Mouse (Mus musculus) MEL (cell line): ENCODE measurements at regions not wholly inside any gene's neighbourhood (a gene's known extent, or its start where the extent isn't known, plus 50 kb on each side); places are given as distances from the start of the nearest gene placed in this dataset.

Experiments
- DNase-seq: peaks from one replicate; pipeline ENCODE4 v3.0.0; 2011; ENCODE audit warnings: low read depth, low spot score
- H3K27ac ChIP-seq: 2 replicates; pipeline ENCODE4 v1.5.1; 2012; ENCODE audit warnings: low read depth, mild to moderate bottlenecking, control low read depth, low read length, moderate library complexity; ENCODE audit not compliant: control insufficient read depth
- H3K27me3 ChIP-seq, 2 experiments: fragments of 150-350 bp in 1 of 2; sonication (generic) in 1 of 2; 2 replicates each; pipeline ENCODE4 v1.6.1; 2012; ENCODE audit warnings: low read length in 2 of 2, mild to moderate bottlenecking in 2 of 2, improper control_type of control experiment in 1 of 2, moderate library complexity in 1 of 2; ENCODE audit not compliant: insufficient read depth in 2 of 2, control insufficient read depth in 1 of 2
- H3K36me3 ChIP-seq, 2 experiments: 2 replicates each; pipeline ENCODE4 v1.6.1; 2012 to 2014; ENCODE audit warnings: low read length in 2 of 2, improper control_type of control experiment in 1 of 2, inconsistent platforms in 1 of 2, mild to moderate bottlenecking in 1 of 2; ENCODE audit not compliant: insufficient read depth in 2 of 2, control insufficient read depth in 1 of 2
- H3K4me1 ChIP-seq, 2 experiments: fragments of 150-350 bp in 1 of 2; sonication (generic) in 1 of 2; 2 replicates each; pipeline ENCODE4 v1.6.1; 2012; ENCODE audit warnings: low read length in 2 of 2, improper control_type of control experiment in 1 of 2, mild to moderate bottlenecking in 1 of 2; ENCODE audit not compliant: insufficient read depth in 2 of 2, control insufficient read depth in 1 of 2
- H3K4me3 ChIP-seq, 2 experiments: fragments of 150-350 bp in 1 of 2; sonication (generic) in 1 of 2; 2 replicates each; pipeline ENCODE4 v1.5.1; 2012; ENCODE audit warnings: low read depth in 2 of 2, low read length in 2 of 2, mild to moderate bottlenecking in 2 of 2, moderate library complexity in 2 of 2, control low read depth in 1 of 2, improper control_type of control experiment in 1 of 2; ENCODE audit not compliant: control insufficient read depth in 1 of 2, insufficient read depth in 1 of 2
- H3K79me2 ChIP-seq: 2 replicates; pipeline ENCODE4 v1.6.1; 2012; ENCODE audit warnings: mild to moderate bottlenecking, low read length, moderate library complexity; ENCODE audit not compliant: control insufficient read depth, poor library complexity, insufficient read depth
- H3K9ac ChIP-seq: 2 replicates; pipeline ENCODE4 v1.6.1; 2012; ENCODE audit warnings: low read depth, mild to moderate bottlenecking, control low read depth, low read length, moderate library complexity; ENCODE audit not compliant: control insufficient read depth, poor library complexity, severe bottlenecking
- H3K9me3 ChIP-seq: fragments of 150-350 bp; sonication (generic); replicated peaks from 2 replicates; pipeline ENCODE4 v1.6.1; 2012; ENCODE audit warnings: mild to moderate bottlenecking, low read length, improper control_type of control experiment, moderate library complexity; ENCODE audit not compliant: insufficient read depth
- BHLHE40 ChIP-seq: IDR thresholded peaks from 2 replicates; pipeline ENCODE4 v1.6.1; 2012; ENCODE audit warnings: low read depth, mild to moderate bottlenecking, inconsistent platforms, low read length, improper control_type of control experiment, borderline replicate concordance
- CHD1 ChIP-seq: IDR thresholded peaks from 2 replicates; pipeline ENCODE4 v1.6.1; 2012; ENCODE audit warnings: low read depth, mild to moderate bottlenecking, inconsistent platforms, low read length, improper control_type of control experiment
- CHD2 ChIP-seq: IDR thresholded peaks from 2 replicates; pipeline ENCODE4 v1.6.1; 2011; ENCODE audit warnings: low read length, improper control_type of control experiment
- CTCF ChIP-seq, 3 experiments: IDR thresholded peaks in 2 of 3; conservative IDR thresholded peaks in 1 of 3; 2 replicates each; pipeline ENCODE4 v1.5.1; 2011 to 2012; ENCODE audit warnings: low read length in 3 of 3, low read depth in 2 of 3, mild to moderate bottlenecking in 2 of 3, improper control_type of control experiment in 1 of 3, inconsistent platforms in 1 of 3, mixed read lengths in 1 of 3, moderate library complexity in 1 of 3; ENCODE audit not compliant: control insufficient read depth in 1 of 3, insufficient read depth in 1 of 3, poor library complexity in 1 of 3, severe bottlenecking in 1 of 3
- GABPA ChIP-seq: IDR thresholded peaks from 2 replicates; pipeline ENCODE4 v1.6.1; 2012; ENCODE audit warnings: low read depth, mild to moderate bottlenecking, inconsistent platforms, low read length, improper control_type of control experiment, moderate library complexity
- GATA1 ChIP-seq: IDR thresholded peaks from 2 replicates; pipeline ENCODE4 v1.6.1; 2011; ENCODE audit warnings: low read depth, low read length, improper control_type of control experiment
- HCFC1 ChIP-seq: IDR thresholded peaks from 2 replicates; pipeline ENCODE4 v1.6.1; 2012; ENCODE audit warnings: low read depth, mild to moderate bottlenecking, inconsistent platforms, low read length, improper control_type of control experiment, moderate library complexity
- JUND ChIP-seq: IDR thresholded peaks from 2 replicates; pipeline ENCODE4 v1.6.1; 2011; ENCODE audit warnings: low read depth, mild to moderate bottlenecking, improper control_type of control experiment, low read length
- MXI1 ChIP-seq: IDR thresholded peaks from 2 replicates; pipeline ENCODE4 v1.6.1; 2011; ENCODE audit warnings: mild to moderate bottlenecking, low read depth, low read length, improper control_type of control experiment
- NRF1 ChIP-seq: IDR thresholded peaks from 2 replicates; pipeline ENCODE4 v1.6.1; 2014; ENCODE audit warnings: low read depth, mild to moderate bottlenecking, inconsistent platforms, low read length, improper control_type of control experiment, moderate library complexity; ENCODE audit not compliant: poor library complexity, insufficient read depth, severe bottlenecking
- POLR2A ChIP-seq, 2 experiments: IDR thresholded peaks; 2 replicates each; pipeline ENCODE4 v1.6.1; 2011 to 2012; ENCODE audit warnings: low read length in 2 of 2, mild to moderate bottlenecking in 2 of 2, control low read depth in 1 of 2, improper control_type of control experiment in 1 of 2, low read depth in 1 of 2, moderate library complexity in 1 of 2; ENCODE audit not compliant: control insufficient read depth in 1 of 2, insufficient read depth in 1 of 2, poor library complexity in 1 of 2
- SIN3A ChIP-seq: IDR thresholded peaks from 2 replicates; pipeline ENCODE4 v1.6.1; 2012; ENCODE audit warnings: low read length, improper control_type of control experiment, inconsistent platforms
- SMC3 ChIP-seq: IDR thresholded peaks from 2 replicates; pipeline ENCODE4 v1.6.1; 2011; ENCODE audit warnings: low read depth, low read length, improper control_type of control experiment
- TAL1 ChIP-seq: IDR thresholded peaks from 2 replicates; pipeline ENCODE4 v1.6.1; 2012; ENCODE audit warnings: mild to moderate bottlenecking, inconsistent platforms, low read length, moderate library complexity, mixed read lengths
- USF1 ChIP-seq: IDR thresholded peaks from 2 replicates; pipeline ENCODE4 v1.6.1; 2014; ENCODE audit warnings: low read depth, mild to moderate bottlenecking, inconsistent platforms, low read length, improper control_type of control experiment, moderate library complexity
- USF2 ChIP-seq, 2 experiments: IDR thresholded peaks; 2 replicates each; pipeline ENCODE4 v1.6.1; 2011 to 2012; ENCODE audit warnings: improper control_type of control experiment in 2 of 2, low read length in 2 of 2, borderline replicate concordance in 1 of 2, inconsistent platforms in 1 of 2, low read depth in 1 of 2, mild to moderate bottlenecking in 1 of 2; ENCODE audit not compliant: insufficient read depth in 1 of 2
- ZMIZ1 ChIP-seq: IDR thresholded peaks from 2 replicates; pipeline ENCODE4 v1.6.1; 2012; ENCODE audit warnings: low read depth, mild to moderate bottlenecking, inconsistent platforms, low read length, improper control_type of control experiment, moderate library complexity

- H3K27me3 ChIP-seq, result no peaks in the 10 kb centered on the region
- no peak overlapping the region for H3K9ac ChIP-seq
- TF ChIP-seq POLR2A (IDR thresholded peaks at IDR 0.05; ENCODE audit: control insufficient read depth in 1 of 2, insufficient read depth in 1 of 2, low read depth in 1 of 2, low read length in 2 of 2, poor library complexity in 1 of 2), result no peak
- no peak for TF ChIP-seq MXI1
- TF ChIP-seq GABPA, result no peak
- TF ChIP-seq SMC3, result no peak
- TF ChIP-seq SIN3A, result no peak
- TF ChIP-seq HCFC1, result no peak
- TF ChIP-seq USF1, result no peak
- no peak for TF ChIP-seq GATA1
- no peak for TF ChIP-seq BHLHE40
- no peak for TF ChIP-seq NRF1
- no peak for TF ChIP-seq CHD1
- no peak for TF ChIP-seq ZMIZ1
- TF ChIP-seq USF2 (IDR thresholded peaks at IDR 0.05; ENCODE audit: borderline replicate concordance in 1 of 2, insufficient read depth in 1 of 2, low read depth in 1 of 2, low read length in 2 of 2), result no peak
- no peak for TF ChIP-seq TAL1
- TF ChIP-seq, all 39 proteins: peak for 0
- Histone ChIP-seq H3K79me2 (no peaks in the 10 kb centered on the region), H3K4me3 (no peak overlapping the region), H3K9me3 (no peaks in the 10 kb centered on the region), H3K27ac (no peak overlapping the region), H3K36me3 (no peaks in the 10 kb centered on the region), H3K4me1 (no peaks in the 10 kb centered on the region)
- DNase-seq, result no peak
These were observed 318.9 kb upstream of the Fshr start for GRCm38 (mm10) chr17:89519413-89519812.

DNA sequence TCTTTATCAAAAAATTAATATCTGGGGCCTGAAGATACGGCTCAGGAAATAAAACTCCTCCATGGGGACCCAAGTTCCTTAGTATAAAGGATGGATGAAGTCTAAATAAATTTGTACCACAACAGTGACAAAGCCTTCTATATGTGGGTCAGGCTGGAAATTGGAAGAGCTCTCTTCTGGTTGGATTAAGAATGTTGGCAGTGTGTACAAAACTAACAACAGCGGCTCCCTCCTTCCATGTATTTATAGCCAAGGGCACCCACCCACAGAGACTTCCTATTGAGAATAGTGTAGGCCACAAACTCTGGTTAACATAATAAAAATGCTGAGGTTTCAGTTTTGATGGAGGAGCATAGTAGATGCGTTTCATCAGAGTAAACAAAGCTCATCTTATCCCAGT, 304.8 kb upstream of the Fshr start:
- Histone ChIP-seq H3K4me1 (no peaks in the 10 kb centered on the region), H3K27me3 (no peaks in the 10 kb centered on the region), H3K36me3 (no peaks in the 10 kb centered on the region), H3K4me3 (no peak overlapping the region), H3K79me2 (no peaks in the 10 kb centered on the region), H3K9me3 (no peaks in the 10 kb centered on the region), H3K27ac (no peak overlapping the region), H3K9ac (no peak overlapping the region)
- DNase-seq, result no peak
- TF ChIP-seq CHD2, result no peak
- no peak for TF ChIP-seq TAL1
- no peak for TF ChIP-seq CTCF (IDR thresholded peaks at IDR 0.05 in 2 of 3, conservative IDR thresholded peaks at IDR 0.05 in 1 of 3; ENCODE audit: control insufficient read depth in 1 of 3, insufficient read depth in 1 of 3, low read depth in 2 of 3, low read length in 3 of 3, poor library complexity in 1 of 3, severe bottlenecking in 1 of 3)
- TF ChIP-seq GATA1, result no peak

DNA sequence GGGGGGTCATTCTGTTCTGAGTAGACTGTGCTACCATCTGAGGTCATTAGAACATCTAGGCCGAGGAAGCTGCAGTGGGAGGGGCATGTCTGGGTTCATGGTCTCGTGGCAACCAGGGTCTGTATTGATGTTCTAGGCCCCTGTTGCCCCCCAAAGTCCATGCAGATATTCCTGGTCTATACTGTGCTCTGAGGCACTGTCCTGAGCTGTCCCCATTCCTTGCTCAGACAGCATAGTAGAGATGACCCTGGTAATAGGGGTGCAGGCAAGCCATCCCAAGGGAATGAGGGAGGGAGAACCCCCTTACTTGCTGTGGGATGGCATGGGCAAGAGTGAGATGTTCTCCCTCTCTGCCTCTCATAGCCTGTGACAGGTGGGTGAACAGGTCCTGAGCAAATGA, 293.1 kb upstream of the Fshr start:
- Histone ChIP-seq H3K79me2 (no peaks in the 10 kb centered on the region), H3K9me3 (no peaks in the 10 kb centered on the region), H3K4me3 (no peak overlapping the region), H3K27ac (no peak overlapping the region), H3K36me3 (no peaks in the 10 kb centered on the region), H3K27me3 (no peaks in the 10 kb centered on the region), H3K4me1 (no peaks in the 10 kb centered on the region), H3K9ac (no peak overlapping the region)
- TF ChIP-seq USF2 (IDR thresholded peaks at IDR 0.05; ENCODE audit: borderline replicate concordance in 1 of 2, insufficient read depth in 1 of 2, low read depth in 1 of 2, low read length in 2 of 2) (no peak), ZMIZ1 (no peak), JUND (no peak), NRF1 (no peak), POLR2A (IDR thresholded peaks at IDR 0.05; ENCODE audit: control insufficient read depth in 1 of 2, insufficient read depth in 1 of 2, low read depth in 1 of 2, low read length in 2 of 2, poor library complexity in 1 of 2) (no peak), GATA1 (no peak)
- no peak for DNase-seq
